Mouse (Mus musculus) liver, embryonic 12.5 days (tissue): ENCODE measurements around the gene H2-K1. TPM values are rescaled to one million over a fixed set of nuclear protein-coding genes. Genes with fewer than 3 reads are reported as not detected.

Source experiments
- ATAC-seq: fragments of 200-750 bp; cut with Nextera tagmentation; 2 replicates; pipeline ENCODE4 v1.8.0; 2017; ENCODE audit warnings: moderate number of reproducible peaks, mild to moderate bottlenecking, moderate library complexity
- H3K27ac ChIP-seq: fragments of 300-500 bp; sonication (generic); 2 replicates; pipeline ENCODE4 v1.5.1; 2016; ENCODE audit warnings: mild to moderate bottlenecking
- H3K27me3 ChIP-seq: fragments of 300-500 bp; sonication (generic); replicated peaks from 2 replicates; pipeline ENCODE4 v1.6.1; 2016; ENCODE audit warnings: mild to moderate bottlenecking, moderate library complexity
- H3K36me3 ChIP-seq: fragments of 300-500 bp; sonication (generic); 2 replicates; pipeline ENCODE4 v1.6.1; 2016; ENCODE audit warnings: mild to moderate bottlenecking, moderate library complexity
- H3K4me1 ChIP-seq: fragments of 300-500 bp; sonication (generic); 2 replicates; pipeline ENCODE4 v1.6.1; 2016
- H3K4me2 ChIP-seq: fragments of 300-500 bp; sonication (generic); 2 replicates; pipeline ENCODE4 v1.6.1; 2016; ENCODE audit warnings: mild to moderate bottlenecking, moderate library complexity
- H3K4me3 ChIP-seq: fragments of 300-500 bp; sonication (generic); 2 replicates; pipeline ENCODE4 v1.5.1; 2016; ENCODE audit warnings: mild to moderate bottlenecking, moderate library complexity
- H3K9ac ChIP-seq: fragments of 300-500 bp; sonication (generic); 2 replicates; pipeline ENCODE4 v1.6.1; 2016; ENCODE audit warnings: mild to moderate bottlenecking, moderate library complexity
- H3K9me3 ChIP-seq: fragments of 300-500 bp; sonication (generic); replicated peaks from 2 replicates; pipeline ENCODE4 v1.6.1; 2016; ENCODE audit warnings: mild to moderate bottlenecking, moderate library complexity
- WGBS: fragments of 180-500 bp; shearing (Covaris S2); methylation state at CpG from one replicate; pipeline ENCODE4 v1.1.7; 2016; ENCODE audit not compliant: insufficient replicate concordance; 5-methylcytosine and 5-hydroxymethylcytosine counted together
- polyA plus RNA-seq: library from polyadenylated mRNA; unstranded; fragments of >200 nt; fragmentation: Nextera tagmentation; extraction: Ambion mirVana; gene quantifications from 2 replicates; pipeline ENCODE4 v1.2.1, GENCODE M21; 2016

The H2-K1 gene
- polyA plus RNA-seq, 1 experiment from 2014 or later: 83.5 TPM

DNA sequence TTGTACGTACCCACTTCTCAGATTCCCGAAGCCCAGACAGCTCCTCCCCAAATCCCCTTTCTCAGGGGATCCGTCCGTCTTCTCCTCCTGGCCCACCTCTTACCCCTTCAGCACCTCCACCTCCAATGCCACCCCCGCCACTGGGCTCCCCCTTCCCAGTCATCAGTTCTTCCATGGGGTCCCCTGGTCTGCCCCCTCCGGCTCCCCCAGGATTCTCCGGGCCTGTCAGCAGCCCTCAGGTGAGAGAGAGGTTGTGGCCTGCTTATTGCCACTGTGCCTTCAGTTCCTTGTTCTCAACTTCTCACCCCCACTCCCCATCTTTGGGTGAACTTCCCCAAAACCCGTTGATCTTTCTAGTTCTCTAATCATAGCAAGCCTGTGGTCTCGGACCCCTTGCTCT is 32.7 kb upstream of the H2-K1 start:
- H3K9ac ChIP-seq: peak overlapping the region; percentile 97
- H3K9me3 ChIP-seq: no peaks in the 10 kb centered on the region
- peaks cover 60% of the 10 kb centered on the region for H3K4me1 ChIP-seq
- 21% methylated on average over 9 of the region's 9 CpGs for WGBS
- peak overlapping the region; percentile 88 for H3K4me2 ChIP-seq
- peak overlapping the region; percentile 92 for H3K27ac ChIP-seq
- peak overlapping the region; percentile 90 for H3K4me3 ChIP-seq
- H3K27me3 ChIP-seq: 0 out of 2 replicates have a peak, but pooled peaks cover 3% of the 10 kb centered on the region
- ATAC-seq: no peak
- H3K36me3 ChIP-seq: peaks cover 71% of the 10 kb centered on the region

DNA sequence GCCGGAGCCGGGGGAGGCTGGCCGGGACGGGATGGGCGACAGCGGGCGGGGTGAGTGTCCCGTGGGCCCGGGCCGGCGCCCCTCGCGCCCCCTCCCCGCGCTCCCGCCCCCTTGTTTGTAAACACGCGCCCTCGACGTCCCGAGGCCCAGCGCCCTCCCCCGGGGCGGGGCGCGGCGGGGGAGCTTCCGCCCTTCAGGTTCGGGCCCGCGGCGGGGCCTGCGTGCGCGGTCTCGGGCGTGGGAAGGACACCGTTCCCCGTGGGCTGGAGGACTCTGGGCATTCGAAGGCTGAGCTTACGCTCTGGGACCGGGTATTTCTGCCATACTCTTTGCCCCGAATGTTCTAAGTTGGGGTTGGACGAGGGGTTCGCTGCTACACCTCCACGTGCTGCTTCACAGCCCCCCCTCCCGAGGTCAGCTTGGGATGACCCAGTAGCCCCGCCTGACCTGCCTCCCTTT is 32.1 kb upstream of the H2-K1 start:
- H3K27ac ChIP-seq: peak overlapping the region; percentile 92
- H3K4me2 ChIP-seq: peak overlapping the region; percentile 88
- no peaks in the 10 kb centered on the region for H3K9me3 ChIP-seq
- ATAC-seq: peak; percentile 30; the same call in 1 of the 2 replicates
- peaks cover 65% of the 10 kb centered on the region for H3K36me3 ChIP-seq
- WGBS: under 1% methylated on average over 39 of the region's 48 CpGs
- H3K9ac ChIP-seq: peak overlapping the region; percentile 97
- peaks cover 59% of the 10 kb centered on the region for H3K4me1 ChIP-seq
- peak overlapping the region; percentile 90 for H3K4me3 ChIP-seq
- no peaks in the 10 kb centered on the region for H3K27me3 ChIP-seq

DNA sequence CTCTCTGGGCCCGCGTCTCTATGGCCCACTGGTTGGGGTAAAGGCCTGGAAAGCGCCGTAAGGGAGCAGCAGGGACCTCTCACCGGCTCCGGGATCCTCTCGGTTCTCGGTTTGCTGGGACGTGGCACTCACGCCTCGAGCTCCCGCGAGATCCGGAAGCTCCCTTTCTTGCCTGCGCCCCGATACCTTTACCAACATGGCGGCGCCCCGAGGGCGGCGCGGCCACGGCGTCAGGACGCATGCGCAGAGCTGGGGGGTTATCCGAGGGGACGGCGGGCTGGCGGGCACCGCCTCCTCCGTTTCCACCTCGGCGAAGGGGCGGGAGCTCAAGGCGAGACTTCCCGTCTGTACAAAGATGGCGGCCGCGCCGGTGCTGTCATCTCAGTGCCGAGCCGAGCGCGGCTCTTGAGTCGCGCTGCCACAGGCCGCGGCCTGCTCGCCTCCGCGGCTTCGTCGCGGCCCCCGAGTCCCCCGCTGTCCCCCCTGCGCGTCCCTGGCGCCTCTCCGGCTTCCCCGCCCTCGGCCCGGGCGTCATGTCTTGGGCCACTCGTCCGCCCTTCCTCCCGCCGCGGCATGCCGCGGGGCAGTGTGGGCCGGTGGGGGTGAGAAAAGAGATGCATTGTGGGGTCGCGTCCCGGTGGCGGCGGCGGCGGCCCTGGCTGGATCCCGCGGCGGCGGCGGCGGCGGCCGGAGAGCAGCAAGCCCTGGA is 31.5 kb upstream of the H2-K1 start, which contains the start of the genes Slc39a7 and Rxrb:
Slc39a7 (minus strand) TSS at position 218 of the 709 bp plus-strand sequence.
Rxrb (plus strand) TSS at position 348 of the 709 bp plus-strand sequence.
- Histone ChIP-seq H3K27me3 (no peaks in the 10 kb centered on the region), H3K4me2 (peak within 1 kb of the TSS; percentile 88), H3K27ac (peak within 1 kb of the TSS; percentile 92), H3K9me3 (no peaks in the 10 kb centered on the region), H3K4me3 (peak within 1 kb of the TSS; percentile 90), H3K9ac (peak within 1 kb of the TSS; percentile 97), H3K4me1 (peaks cover 63% of the 10 kb centered on the region), H3K36me3 (peaks cover 59% of the 10 kb centered on the region)
- peak; percentile 70 for ATAC-seq
- WGBS: under 1% methylated on average over 81 of the region's 88 CpGs

DNA sequence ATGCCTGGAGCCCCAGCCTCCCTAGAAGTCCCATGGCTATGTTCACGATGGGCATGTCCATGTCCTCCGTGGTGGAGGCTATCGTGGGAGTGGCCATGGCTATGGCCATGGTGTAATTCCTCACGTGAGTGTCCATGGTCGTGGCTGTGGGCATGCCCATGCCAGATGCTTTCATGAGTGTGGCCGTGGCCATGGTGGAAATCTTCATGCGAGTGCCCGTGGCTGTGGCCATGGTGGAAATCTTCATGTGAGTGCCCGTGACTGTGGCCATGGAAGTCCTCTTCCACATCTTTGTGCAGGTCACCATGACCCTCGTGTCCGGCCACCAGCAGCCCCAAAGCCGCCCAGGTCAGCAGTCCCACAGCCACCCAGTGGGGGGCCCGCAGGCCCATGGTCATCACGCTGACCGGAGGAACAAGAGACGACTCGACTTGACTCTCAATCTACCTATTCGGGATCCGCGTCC is 30.7 kb upstream of the H2-K1 start:
- Histone ChIP-seq H3K9me3 (no peaks in the 10 kb centered on the region), H3K4me2 (peak overlapping the region; percentile 88), H3K4me1 (peaks cover 68% of the 10 kb centered on the region), H3K27me3 (no peaks in the 10 kb centered on the region), H3K9ac (peak overlapping the region; percentile 97), H3K4me3 (peak overlapping the region; percentile 90), H3K27ac (peak overlapping the region; percentile 92), H3K36me3 (peaks cover 52% of the 10 kb centered on the region)
- no peak for ATAC-seq
- 4% methylated on average over 20 of the region's 20 CpGs for WGBS

DNA sequence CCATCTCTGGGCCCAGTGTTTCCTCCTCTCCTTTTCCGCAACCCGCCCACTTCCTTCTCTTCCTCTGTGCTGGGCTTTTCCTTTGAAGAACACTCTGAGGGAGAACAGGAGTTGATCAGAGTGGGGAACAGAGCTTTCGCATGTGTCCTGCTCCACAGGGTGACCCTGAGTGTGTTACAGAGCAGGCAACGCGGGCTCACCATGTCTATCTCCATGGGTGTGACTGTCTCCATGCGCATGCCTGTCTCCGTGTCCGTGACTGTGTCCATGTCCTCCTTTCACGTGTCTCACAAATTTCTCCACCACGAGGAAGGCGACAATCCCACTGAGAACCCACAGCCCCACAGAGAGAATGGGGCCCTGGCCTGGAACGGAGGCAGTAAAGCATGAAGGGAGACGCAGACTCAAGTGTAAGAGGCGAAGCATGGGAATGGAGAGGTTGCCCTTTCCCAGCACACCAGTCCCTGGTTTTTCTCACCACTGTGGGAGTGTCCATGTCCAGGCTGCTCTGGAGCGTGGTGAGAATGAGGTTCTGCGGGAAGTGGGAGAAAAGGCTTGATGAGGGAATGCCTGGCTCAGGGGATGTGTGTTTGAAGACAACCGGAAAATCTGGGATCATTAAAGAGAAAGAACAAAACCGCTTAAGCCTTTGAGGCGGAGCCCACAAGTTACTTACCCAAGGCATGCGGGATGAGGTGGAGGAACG is 29.9 kb upstream of the H2-K1 start:
- peak overlapping the region; percentile 88 for H3K4me2 ChIP-seq
- no peaks in the 10 kb centered on the region for H3K9me3 ChIP-seq
- H3K36me3 ChIP-seq: peaks cover 43% of the 10 kb centered on the region
- ATAC-seq: no peak
- H3K4me3 ChIP-seq: peak overlapping the region; percentile 90
- 77% methylated on average over 21 of the region's 21 CpGs for WGBS
- no peaks in the 10 kb centered on the region for H3K27me3 ChIP-seq
- peaks cover 76% of the 10 kb centered on the region for H3K4me1 ChIP-seq
- H3K9ac ChIP-seq: peak overlapping the region; percentile 97
- peak overlapping the region; percentile 92 for H3K27ac ChIP-seq

DNA sequence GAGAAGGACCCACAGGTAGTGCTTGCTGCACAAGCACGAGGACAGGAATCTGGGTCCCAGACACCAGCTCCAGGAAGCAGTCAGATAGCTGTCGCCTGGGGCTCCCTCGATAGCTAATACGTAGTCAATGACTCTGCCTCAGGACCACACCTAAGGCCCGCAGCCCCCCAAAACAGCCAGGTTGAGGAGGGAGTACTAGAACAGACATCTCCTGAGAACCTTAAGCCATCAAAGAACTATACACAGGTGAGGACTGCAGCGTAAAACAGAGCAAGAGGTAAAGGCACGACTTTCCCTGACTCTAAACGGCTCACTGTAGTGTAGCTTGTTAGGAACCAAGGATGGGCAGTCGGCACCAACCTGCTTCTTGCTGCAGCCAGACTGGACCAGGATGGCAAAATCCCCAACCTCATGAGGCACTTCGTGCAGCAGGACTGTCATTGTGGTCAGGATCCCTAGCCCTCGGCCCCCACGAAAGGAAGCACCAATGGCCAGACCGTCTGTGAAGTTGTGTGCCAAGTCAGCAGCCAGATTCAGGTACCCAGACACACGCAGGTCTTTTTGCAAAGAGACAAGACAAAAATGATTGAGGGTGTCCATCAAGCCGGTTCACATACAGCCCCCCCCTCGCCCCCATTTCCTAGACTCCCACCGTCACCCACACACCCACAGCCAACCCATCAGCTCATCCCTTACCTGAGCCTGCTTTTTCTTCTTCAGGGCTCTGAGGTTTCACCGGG is 29.2 kb upstream of the H2-K1 start:
- no peaks in the 10 kb centered on the region for H3K27me3 ChIP-seq
- ATAC-seq: no peak
- peak overlapping the region; percentile 88 for H3K4me2 ChIP-seq
- H3K9ac ChIP-seq: peak overlapping the region; percentile 97
- peaks cover 79% of the 10 kb centered on the region for H3K4me1 ChIP-seq
- H3K4me3 ChIP-seq: peak overlapping the region; percentile 90
- WGBS: 75% methylated on average over 18 of the region's 18 CpGs
- 0 out of 2 replicates have a peak overlapping the region, but pooled peaks have one; percentile 52 for H3K27ac ChIP-seq
- H3K9me3 ChIP-seq: no peaks in the 10 kb centered on the region
- H3K36me3 ChIP-seq: peaks cover 36% of the 10 kb centered on the region

DNA sequence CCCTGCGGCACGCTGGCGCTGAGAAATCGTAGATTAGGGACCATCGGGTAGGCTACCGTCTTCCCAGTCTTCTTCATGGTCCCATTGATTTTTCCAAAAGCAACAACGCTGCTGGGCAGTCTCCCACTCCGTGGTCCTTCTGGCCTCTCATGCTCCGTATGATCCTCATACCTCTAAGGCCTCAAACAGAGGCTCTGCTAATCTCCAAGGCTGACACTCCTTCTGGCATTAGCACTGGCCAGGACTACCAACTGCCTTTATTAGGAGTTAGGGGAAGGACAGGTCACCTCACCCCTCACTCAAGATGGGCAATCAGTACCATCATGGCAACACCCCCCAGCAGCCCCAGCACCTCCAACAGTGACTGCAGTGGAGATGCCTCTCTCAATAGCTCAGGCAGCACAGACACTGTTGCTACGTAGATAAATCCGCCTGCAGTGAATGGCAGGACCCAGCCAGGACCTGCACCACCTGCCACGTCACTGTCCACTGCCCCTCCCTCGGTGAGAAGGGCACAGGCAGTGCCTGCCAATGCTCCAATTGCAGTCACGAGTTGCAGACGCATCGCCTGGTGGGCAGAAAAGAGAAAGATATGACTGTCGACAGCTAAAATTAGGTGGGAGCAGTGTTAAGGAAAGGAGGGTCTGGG is 28.5 kb upstream of the H2-K1 start:
- no peak for ATAC-seq
- H3K27ac ChIP-seq: peak overlapping the region; percentile 52

DNA sequence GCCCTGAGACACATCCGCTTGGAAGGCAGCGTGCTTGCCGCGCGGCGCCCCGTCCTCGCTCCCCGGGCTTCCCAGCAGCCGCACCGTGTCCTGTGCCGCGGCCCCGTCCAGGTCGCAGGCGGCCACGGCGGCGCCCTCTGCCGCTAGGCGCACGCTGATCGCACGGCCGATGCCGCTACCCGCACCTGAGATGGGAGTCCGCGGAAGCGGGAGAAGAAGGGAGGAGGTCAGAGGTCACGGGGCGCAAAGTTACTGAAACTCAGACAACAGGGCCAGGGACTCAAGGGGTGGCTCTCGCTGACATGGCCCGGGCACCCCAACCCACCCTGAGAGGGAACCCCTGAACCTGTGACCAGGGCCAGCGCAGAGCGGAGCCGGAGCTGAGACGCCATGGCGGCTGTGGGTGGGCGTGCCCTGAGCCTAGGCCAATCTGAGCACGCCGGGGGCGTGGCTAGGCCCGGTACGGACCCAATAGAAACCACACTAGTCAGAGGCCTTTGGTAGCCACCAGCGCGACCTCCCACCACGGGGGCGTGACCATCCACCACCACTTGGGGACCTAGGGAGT is 27.6 kb upstream of the H2-K1 start, which contains the start of gene H2-Ke6:
H2-Ke6 (minus strand) TSS at position 405 of the 568 bp plus-strand sequence.
- H3K9ac ChIP-seq: peak within 1 kb of the TSS; percentile 85
- H3K4me1 ChIP-seq: peaks cover 76% of the 10 kb centered on the region
- no peaks in the 10 kb centered on the region for H3K27me3 ChIP-seq
- WGBS: under 1% methylated on average over 49 of the region's 49 CpGs
- H3K36me3 ChIP-seq: peaks cover 30% of the 10 kb centered on the region
- H3K9me3 ChIP-seq: no peaks in the 10 kb centered on the region
- peak within 1 kb of the TSS; percentile 73 for H3K4me3 ChIP-seq
- peak within 1 kb of the TSS; percentile 86 for H3K27ac ChIP-seq
- peak within 1 kb of the TSS; percentile 99 for H3K4me2 ChIP-seq
- peak; percentile 84 for ATAC-seq

More for the DNA sequence above, 28.5 kb upstream of the H2-K1 start:
- H3K9me3 ChIP-seq: no peaks in the 10 kb centered on the region
- 78% methylated on average over 17 of the region's 17 CpGs for WGBS
- peak overlapping the region; percentile 99 for H3K4me2 ChIP-seq
- no peak overlapping the region for H3K9ac ChIP-seq
- no peaks in the 10 kb centered on the region for H3K27me3 ChIP-seq
- H3K4me1 ChIP-seq: peaks cover 81% of the 10 kb centered on the region
- H3K4me3 ChIP-seq: peak overlapping the region; percentile 73; the same call in 1 of the 2 replicates
- peaks cover 29% of the 10 kb centered on the region for H3K36me3 ChIP-seq

DNA sequence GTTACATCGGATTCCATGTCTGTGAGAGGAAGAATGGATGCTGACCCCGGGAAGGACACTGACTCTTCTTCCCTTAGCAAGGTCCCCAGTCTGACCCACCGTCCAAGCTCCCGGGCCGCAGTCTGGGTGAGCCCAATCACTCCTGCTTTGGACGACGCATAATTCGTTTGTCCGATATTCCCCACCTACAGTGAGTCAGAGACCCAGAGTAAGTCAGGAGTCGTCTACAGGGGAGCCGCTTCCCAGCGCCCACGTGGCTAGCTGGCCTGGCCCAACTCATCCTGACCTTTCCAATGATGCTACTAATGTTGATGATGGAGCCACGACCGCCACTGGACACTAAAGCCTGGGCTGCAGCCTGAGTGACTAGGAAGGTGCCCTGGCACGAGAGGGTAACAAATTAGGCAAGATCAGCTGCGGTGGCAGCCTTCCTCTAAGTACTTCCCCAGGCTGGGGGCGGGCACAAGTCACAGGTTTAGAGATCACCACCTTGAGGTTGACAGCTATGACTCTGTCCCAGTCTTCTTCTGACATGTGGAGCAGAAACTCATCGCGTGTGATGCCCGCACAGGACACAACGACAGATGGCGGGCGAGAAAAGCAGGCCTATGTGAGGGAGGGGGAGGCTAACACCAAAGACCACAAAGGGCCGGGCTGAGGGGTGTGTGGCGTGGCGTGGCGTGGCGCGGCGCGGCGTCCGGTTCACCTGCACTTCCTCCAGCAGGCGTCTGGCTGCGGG is 26.9 kb upstream of the H2-K1 start:
- Histone ChIP-seq H3K4me1 (peaks cover 71% of the 10 kb centered on the region), H3K36me3 (peaks cover 37% of the 10 kb centered on the region), H3K9me3 (no peaks in the 10 kb centered on the region), H3K27me3 (no peaks in the 10 kb centered on the region), H3K4me2 (peak overlapping the region; percentile 99), H3K27ac (peak overlapping the region; percentile 86), H3K9ac (peak overlapping the region; percentile 85), H3K4me3 (peak overlapping the region; percentile 73)
- no peak for ATAC-seq
- 14% methylated on average over 36 of the region's 36 CpGs for WGBS

DNA sequence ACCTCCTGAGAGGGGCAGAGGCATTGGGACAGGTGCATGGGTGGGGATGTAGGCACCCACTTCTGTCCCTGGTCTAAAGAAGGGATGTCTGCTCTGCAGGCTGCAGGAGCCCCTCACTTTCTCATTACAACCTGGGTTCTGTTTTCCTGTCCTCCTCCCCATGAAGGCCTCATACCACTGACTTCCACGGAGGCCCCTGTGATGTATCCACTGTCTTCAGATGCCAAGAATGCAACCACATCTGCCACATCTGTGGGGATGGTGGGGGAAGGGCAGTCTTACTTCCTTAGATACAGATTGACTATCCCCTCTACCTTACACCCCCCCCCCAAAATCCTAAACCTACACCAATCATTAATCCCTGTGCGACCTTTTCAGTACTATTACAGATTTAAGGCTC is 26.1 kb upstream of the H2-K1 start:
- 47% methylated on average over 2 of the region's 2 CpGs for WGBS
- no peak for ATAC-seq
- H3K36me3 ChIP-seq: peaks cover 45% of the 10 kb centered on the region
- no peak overlapping the region; the same call in 1 of the 2 replicates for H3K9ac ChIP-seq
- no peak overlapping the region for H3K4me3 ChIP-seq
- no peaks in the 10 kb centered on the region for H3K27me3 ChIP-seq
- H3K27ac ChIP-seq: no peak overlapping the region
- no peaks in the 10 kb centered on the region for H3K9me3 ChIP-seq
- peak overlapping the region; percentile 99 for H3K4me2 ChIP-seq
- peaks cover 71% of the 10 kb centered on the region for H3K4me1 ChIP-seq
